Mouse (Mus musculus): ENCODE measurements around the gene Akap2. TPM values are rescaled to one million over a fixed set of nuclear protein-coding genes. Genes with fewer than 3 reads are reported as not detected.
A peak's percentile ranks its signal among the peaks of the same experiment; 100 is the strongest.

Akap2 gene
- polyA plus RNA-seq, 1 experiment from 2014 or later: 2.4 TPM

DNA sequence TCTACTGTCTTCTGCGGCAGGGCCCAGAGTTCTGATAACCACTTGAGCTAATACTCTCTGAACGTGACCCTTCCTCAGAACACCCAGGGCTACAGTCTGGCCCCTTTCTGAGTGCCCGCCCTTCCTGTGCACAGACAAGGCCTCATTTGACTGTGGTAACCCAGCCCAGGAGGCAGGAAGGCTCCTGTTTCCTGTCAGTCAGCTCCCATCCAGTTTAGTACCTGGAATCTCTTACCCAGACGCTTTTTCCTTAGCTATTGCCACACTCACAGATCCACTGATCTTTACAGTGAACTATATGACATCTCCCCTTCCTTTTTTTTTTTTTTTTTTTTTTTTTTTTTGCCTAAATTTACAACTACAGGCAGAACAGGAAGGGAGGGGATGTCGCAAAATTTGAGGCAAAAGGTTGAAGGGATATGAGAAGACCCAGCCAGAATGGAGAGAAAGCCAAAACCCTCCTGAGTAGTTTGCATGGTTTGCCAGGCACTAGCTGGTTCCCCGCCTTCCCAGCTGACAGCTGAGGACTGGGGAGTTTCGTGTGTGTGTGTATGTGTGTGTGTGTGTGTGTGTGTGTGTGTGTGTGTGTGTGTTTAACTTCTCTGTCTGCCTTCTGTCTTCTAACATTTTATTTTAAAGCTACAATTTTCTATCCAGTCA is 95.6 kb downstream of the Akap2 start:
- Histone ChIP-seq H3K27ac (peak overlapping the region; percentile 15; the same call in 1 of the 2 replicates), H3K79me2 (ENCODE audit: inconsistent target) (no peaks in the 10 kb centered on the region), H3K36me3 (ENCODE audit: inconsistent target) (no peaks in the 10 kb centered on the region), H3K4me3 (ENCODE audit: inconsistent target) (no peak overlapping the region)
- 30% methylated on average over 4 of the region's 7 CpGs for WGBS (ENCODE audit: missing documents)

DNA sequence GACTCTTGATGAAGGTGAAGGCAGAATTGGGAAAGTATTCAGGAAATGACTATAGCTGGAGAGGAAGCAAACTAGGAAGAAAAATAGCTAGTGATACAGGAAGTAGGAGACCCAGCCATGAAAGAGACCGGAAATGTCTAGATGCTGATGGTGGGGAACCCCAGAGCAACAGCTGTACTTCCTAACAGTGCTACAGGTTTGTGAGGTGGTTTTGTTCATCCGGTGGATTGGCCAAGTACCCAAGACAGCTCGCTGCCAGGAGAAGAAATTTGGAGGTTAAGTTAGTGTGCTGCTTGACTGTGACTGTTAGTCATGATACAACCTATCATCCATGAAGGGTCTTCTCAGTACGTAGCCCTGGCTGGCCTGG is 96.1 kb downstream of the Akap2 start:
- Histone ChIP-seq H3K36me3 (ENCODE audit: inconsistent target) (no peaks in the 10 kb centered on the region), H3K27ac (no peak overlapping the region), H3K4me3 (ENCODE audit: inconsistent target) (no peak overlapping the region), H3K79me2 (ENCODE audit: inconsistent target) (no peaks in the 10 kb centered on the region)
- WGBS (ENCODE audit: missing documents): 26% methylated on average over 4 of the region's 4 CpGs

GRCm38 (mm10) chr4:57815355-57815754 is 97.9 kb downstream of the Akap2 start:
- no peaks in the 10 kb centered on the region for H3K36me3 ChIP-seq (ENCODE audit: inconsistent target)
- no peaks in the 10 kb centered on the region for H3K79me2 ChIP-seq (ENCODE audit: inconsistent target)
- H3K4me3 ChIP-seq (ENCODE audit: inconsistent target): no peak overlapping the region
- WGBS (ENCODE audit: missing documents): 89% methylated on average over 2 of the region's 2 CpGs
- no peak overlapping the region for H3K27ac ChIP-seq

GRCm38 (mm10) chr4:57816146-57816545 is 98.7 kb downstream of the Akap2 start:
- H3K4me3 ChIP-seq (ENCODE audit: inconsistent target): no peak overlapping the region
- no peaks in the 10 kb centered on the region for H3K36me3 ChIP-seq (ENCODE audit: inconsistent target)
- no peak overlapping the region for H3K27ac ChIP-seq
- 84% methylated on average over 8 of the region's 8 CpGs for WGBS (ENCODE audit: missing documents)
- no peaks in the 10 kb centered on the region for H3K79me2 ChIP-seq (ENCODE audit: inconsistent target)

DNA sequence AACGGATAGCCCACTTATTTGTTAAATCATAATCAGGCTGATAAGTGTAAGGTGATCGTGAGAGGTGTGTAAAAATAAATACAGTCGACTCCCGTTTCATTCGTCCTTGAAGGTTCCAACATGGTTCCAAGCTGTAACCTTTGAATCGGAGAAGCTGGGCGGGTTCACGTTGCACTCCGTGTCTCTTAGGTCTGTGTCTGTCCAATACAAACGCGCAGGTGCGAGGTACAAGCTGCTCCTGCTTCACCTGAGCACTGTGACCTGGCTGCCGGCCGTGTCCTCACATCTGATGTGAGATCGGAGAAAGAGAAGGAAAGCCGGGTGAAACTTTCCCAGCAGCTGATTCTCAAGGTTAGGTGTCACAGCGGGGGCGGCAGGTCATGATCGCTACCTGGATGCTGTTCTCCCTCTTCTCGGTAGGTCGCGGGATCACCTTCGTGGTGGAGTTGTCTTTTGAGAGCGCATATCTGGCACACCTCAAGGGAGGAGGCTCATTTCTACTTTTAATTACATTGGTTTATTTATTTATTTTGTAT is 103.5 kb downstream of the Akap2 start:
- no peaks in the 10 kb centered on the region for H3K36me3 ChIP-seq (ENCODE audit: inconsistent target)
- WGBS (ENCODE audit: missing documents): 93% methylated on average over 22 of the region's 24 CpGs
- no peak overlapping the region for H3K4me3 ChIP-seq (ENCODE audit: inconsistent target)
- no peaks in the 10 kb centered on the region for H3K79me2 ChIP-seq (ENCODE audit: inconsistent target)
- H3K27ac ChIP-seq: no peak overlapping the region

- Histone ChIP-seq H3K27ac (no peak overlapping the region), H3K79me2 (ENCODE audit: inconsistent target) (no peaks in the 10 kb centered on the region), H3K4me3 (ENCODE audit: inconsistent target) (no peak overlapping the region), H3K36me3 (ENCODE audit: inconsistent target) (no peaks in the 10 kb centered on the region)
- 28% methylated on average over 11 of the region's 11 CpGs for WGBS (ENCODE audit: missing documents)
Measured at GRCm38 (mm10) chr4:57821556-57822356, 104.3 kb downstream of the Akap2 start.

DNA sequence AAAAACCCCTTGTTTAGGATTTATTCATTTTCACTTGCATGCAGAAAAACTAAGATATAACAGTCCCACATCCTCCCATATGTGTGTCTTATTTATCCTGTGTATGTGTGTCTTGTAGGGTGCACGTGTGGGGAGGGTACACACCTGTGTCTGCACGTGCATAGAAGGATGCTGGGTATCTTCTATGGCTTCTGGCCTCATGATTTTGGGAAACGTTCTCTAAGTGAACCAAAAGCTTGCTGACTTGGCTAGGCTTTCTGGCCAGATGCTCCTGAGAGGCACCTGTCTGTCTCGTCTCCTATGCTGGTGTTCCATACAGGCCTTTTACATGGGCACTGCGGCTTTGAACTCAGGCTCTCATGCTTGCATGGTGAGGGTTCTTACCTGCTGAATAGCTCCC is 105.2 kb downstream of the Akap2 start:
- Histone ChIP-seq H3K79me2 (ENCODE audit: inconsistent target) (no peaks in the 10 kb centered on the region), H3K4me3 (ENCODE audit: inconsistent target) (no peak overlapping the region), H3K36me3 (ENCODE audit: inconsistent target) (no peaks in the 10 kb centered on the region), H3K27ac (no peak overlapping the region)
- 84% methylated on average over 5 of the region's 5 CpGs for WGBS (ENCODE audit: missing documents)

DNA sequence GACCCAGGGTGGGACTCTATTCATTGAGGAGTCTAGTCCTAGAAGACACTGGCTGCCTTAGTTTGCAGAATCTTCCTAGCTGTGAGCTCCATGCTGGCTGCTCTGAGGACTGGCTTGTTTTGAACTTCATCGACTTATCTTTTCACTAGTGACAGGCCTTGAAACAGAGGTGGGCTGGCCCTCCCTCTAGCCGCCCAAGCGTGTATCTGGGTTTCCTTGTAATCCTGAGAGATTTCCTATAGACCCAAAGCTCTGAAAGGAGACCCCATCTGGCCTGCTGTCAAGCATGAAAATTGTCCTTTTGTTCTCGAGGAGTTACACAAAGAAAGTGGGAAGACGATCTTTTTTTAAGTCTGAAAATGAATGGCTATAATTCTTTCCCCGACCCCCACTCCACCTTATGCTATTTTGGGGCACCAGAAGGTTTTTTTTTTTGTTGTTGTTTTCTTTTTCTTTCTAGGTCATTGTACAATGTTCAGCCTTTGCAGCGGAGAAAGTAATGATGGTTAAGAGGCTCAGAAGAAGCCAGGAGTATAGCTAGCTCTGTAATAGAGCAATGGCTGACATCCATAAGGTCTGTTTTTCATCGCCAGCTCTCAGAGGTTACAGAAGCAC is 107.3 kb downstream of the Akap2 start:
- Histone ChIP-seq H3K36me3 (ENCODE audit: inconsistent target) (no peaks in the 10 kb centered on the region), H3K27ac (no peak overlapping the region), H3K4me3 (ENCODE audit: inconsistent target) (no peak overlapping the region), H3K79me2 (ENCODE audit: inconsistent target) (no peaks in the 10 kb centered on the region)
- WGBS (ENCODE audit: missing documents): 92% methylated on average over 8 of the region's 8 CpGs

GRCm38 (mm10) chr4:57826272-57826671 is 108.8 kb downstream of the Akap2 start:
- Histone ChIP-seq H3K27ac (no peak overlapping the region), H3K79me2 (ENCODE audit: inconsistent target) (no peaks in the 10 kb centered on the region), H3K36me3 (ENCODE audit: inconsistent target) (no peaks in the 10 kb centered on the region), H3K4me3 (ENCODE audit: inconsistent target) (no peak overlapping the region)
- WGBS (ENCODE audit: missing documents): 87% methylated on average over 7 of the region's 7 CpGs

GRCm38 (mm10) chr4:57829131-57829530 is 111.7 kb downstream of the Akap2 start:
- 95% methylated on average over 9 of the region's 9 CpGs for WGBS (ENCODE audit: missing documents)
- H3K4me3 ChIP-seq (ENCODE audit: inconsistent target): no peak overlapping the region
- H3K79me2 ChIP-seq (ENCODE audit: inconsistent target): no peaks in the 10 kb centered on the region
- H3K27ac ChIP-seq: no peak overlapping the region
- H3K36me3 ChIP-seq (ENCODE audit: inconsistent target): no peaks in the 10 kb centered on the region

DNA sequence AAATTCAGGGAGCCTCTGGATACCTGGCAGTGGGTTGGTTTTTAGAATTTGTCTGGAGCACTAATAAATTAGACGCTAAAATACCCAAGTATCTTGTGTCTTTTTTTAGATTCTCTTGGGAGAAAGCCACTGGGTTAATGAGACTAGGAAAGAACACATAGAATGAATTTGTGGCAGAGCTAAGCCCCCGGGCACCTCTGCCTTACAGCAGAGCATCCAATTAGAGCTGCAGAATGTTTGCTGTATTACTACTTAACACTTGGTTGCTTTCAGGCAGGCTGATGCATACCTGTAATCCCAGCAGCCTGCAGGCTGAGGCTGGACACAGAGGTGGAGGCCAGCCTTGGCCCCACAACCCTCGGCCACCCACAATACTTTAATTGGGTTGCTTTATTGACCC is 112.3 kb downstream of the Akap2 start:
- Histone ChIP-seq H3K27ac (no peak overlapping the region), H3K4me3 (ENCODE audit: inconsistent target) (no peak overlapping the region), H3K79me2 (ENCODE audit: inconsistent target) (no peaks in the 10 kb centered on the region), H3K36me3 (ENCODE audit: inconsistent target) (no peaks in the 10 kb centered on the region)
- WGBS (ENCODE audit: missing documents): 97% methylated on average over 3 of the region's 3 CpGs

DNA sequence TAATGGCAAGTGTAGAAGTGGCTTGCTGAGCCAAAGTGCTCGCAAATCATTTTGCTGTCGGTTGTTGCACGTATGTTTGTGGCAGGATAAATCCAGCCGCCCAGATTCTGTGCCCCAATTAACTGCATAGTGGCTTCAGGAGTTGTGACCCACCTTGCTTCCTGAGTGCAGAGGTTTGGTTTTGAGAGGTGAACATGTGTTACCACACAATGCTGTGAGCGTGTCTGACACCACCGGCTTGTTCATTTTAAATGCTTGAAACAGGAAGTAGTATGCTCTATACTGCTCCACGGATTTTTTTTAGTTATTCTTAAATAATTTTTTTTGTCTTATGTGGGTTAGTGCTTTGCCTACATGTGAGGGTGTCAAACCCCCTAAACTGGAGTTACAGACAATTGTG is 114.9 kb downstream of the Akap2 start:
- H3K79me2 ChIP-seq (ENCODE audit: inconsistent target): no peaks in the 10 kb centered on the region
- WGBS (ENCODE audit: missing documents): 7% methylated on average over 7 of the region's 7 CpGs
- H3K4me3 ChIP-seq (ENCODE audit: inconsistent target): no peak overlapping the region
- no peak overlapping the region for H3K27ac ChIP-seq
- H3K36me3 ChIP-seq (ENCODE audit: inconsistent target): no peaks in the 10 kb centered on the region

- Histone ChIP-seq H3K27ac (no peak overlapping the region), H3K36me3 (ENCODE audit: inconsistent target) (no peaks in the 10 kb centered on the region), H3K79me2 (ENCODE audit: inconsistent target) (no peaks in the 10 kb centered on the region), H3K4me3 (ENCODE audit: inconsistent target) (no peak overlapping the region)
- 74% methylated on average over 4 of the region's 4 CpGs for WGBS (ENCODE audit: missing documents)
Measured at GRCm38 (mm10) chr4:57833060-57833459, 115.6 kb downstream of the Akap2 start.

GRCm38 (mm10) chr4:57834141-57834540 is 116.7 kb downstream of the Akap2 start:
- WGBS (ENCODE audit: missing documents): 78% methylated on average over 4 of the region's 4 CpGs
- H3K79me2 ChIP-seq (ENCODE audit: inconsistent target): no peaks in the 10 kb centered on the region
- H3K36me3 ChIP-seq (ENCODE audit: inconsistent target): no peaks in the 10 kb centered on the region
- no peak overlapping the region for H3K4me3 ChIP-seq (ENCODE audit: inconsistent target)
- H3K27ac ChIP-seq: no peak overlapping the region

- 0 out of 2 replicates have a peak overlapping the region, but pooled peaks have one; percentile 2 for H3K27ac ChIP-seq
- 86% methylated on average over 9 of the region's 9 CpGs for WGBS (ENCODE audit: missing documents)
- no peak overlapping the region for H3K4me3 ChIP-seq (ENCODE audit: inconsistent target)
Measured at GRCm38 (mm10) chr4:57837089-57837488, 119.6 kb downstream of the Akap2 start.

More at GRCm38 (mm10) chr4:57837089-57837488, 119.6 kb downstream of the Akap2 start:
- no peaks in the 10 kb centered on the region for H3K79me2 ChIP-seq (ENCODE audit: inconsistent target)
- H3K36me3 ChIP-seq (ENCODE audit: inconsistent target): no peaks in the 10 kb centered on the region

All from macrophage (primary cell).